Mouse (Mus musculus) olfactory bulb, adult 2 months (tissue): ENCODE measurements around the gene Gm44511.

ENCODE experiments used
- CTCF ChIP-seq: fragments of 200-500 bp; IDR thresholded peaks from 2 replicates; pipeline ENCODE4 v1.5.1; 2012; ENCODE audit warnings: low read depth, mild to moderate bottlenecking, low read length, moderate library complexity; ENCODE audit not compliant: insufficient read depth
- POLR2A ChIP-seq: fragments of 200-500 bp; IDR thresholded peaks from 2 replicates; pipeline ENCODE4 v1.6.1; 2012; ENCODE audit warnings: mild to moderate bottlenecking, low read depth, low read length, moderate library complexity; ENCODE audit not compliant: insufficient read depth

DNA sequence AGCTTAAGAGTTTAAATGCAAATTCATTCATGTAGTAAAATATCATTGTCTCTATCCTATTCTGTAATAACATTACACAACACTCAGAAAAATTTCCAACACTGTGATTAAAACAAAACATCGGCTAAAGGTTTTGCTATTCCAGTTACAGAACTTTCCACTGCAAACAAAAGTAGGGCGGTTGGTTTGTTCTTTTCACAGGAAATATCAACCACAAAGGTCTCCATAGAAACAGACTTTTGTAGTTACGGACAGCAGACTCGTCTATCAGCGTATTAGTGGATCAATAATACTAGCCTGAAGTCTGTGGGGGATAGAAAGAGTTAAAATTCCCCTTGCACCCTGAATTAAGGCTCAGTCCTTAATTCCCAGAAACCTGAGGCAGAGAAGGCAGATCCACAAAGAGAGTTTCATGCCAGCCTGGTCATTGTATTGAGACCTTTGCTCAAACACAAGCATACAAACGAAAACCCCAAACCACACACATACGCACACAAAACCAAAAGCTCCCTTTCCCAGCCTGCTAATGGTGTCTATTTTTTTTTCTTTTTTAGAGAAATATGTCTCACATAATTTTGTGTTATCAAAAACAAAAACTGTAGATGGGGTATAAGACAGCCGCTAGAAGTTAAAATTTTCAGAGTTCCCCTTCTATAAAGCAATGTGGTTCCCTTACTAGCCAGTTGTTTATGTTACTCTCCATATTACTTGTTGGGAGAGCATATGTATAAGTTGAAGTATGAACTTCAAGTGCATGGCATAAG lies 10.3 kb upstream of the Gm44511 start:
- TF ChIP-seq POLR2A (no peak), CTCF (no peak)
